Mouse (Mus musculus) stomach, postnatal 0 days (tissue): ENCODE measurements around the gene Ppp1r9a.

Experiments used
- CTCF ChIP-seq: IDR thresholded peaks from 2 replicates; pipeline ENCODE4 v1.5.1; 2016; ENCODE audit warnings: antibody characterized with exemption, low read depth, mild to moderate bottlenecking, moderate library complexity
- EP300 ChIP-seq: optimal IDR thresholded peaks from 2 replicates; pipeline ENCODE3; 2016; ENCODE audit warnings: antibody characterized with exemption

- TF ChIP-seq CTCF = no peak
- TF ChIP-seq EP300 = no peak
These were observed 178.4 kb downstream of the Ppp1r9a start for GRCm38 (mm10) chr6:5081099-5081498.
